Comparison of ENCODE assay signal across 9 mouse cellular contexts in the genomic region with DNA sequence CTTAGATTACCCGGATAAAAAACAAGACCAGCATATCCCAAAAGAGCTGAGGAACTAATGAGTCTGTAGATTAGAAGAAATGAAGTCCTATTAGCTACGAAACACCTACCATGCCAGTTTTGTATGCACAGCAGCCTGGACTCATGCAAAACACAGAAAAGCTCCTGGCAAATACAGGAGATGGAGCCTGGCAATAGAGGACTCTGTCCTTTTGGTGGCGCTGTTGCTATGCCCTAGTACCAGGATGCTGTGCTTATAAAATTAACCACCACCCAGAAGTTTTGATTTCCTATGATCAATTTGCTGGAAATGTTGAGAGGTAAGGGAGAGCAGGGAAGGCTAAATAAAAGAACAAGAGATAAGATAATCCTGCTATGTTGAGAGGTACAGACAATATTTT.
DNase-seq lines count a peak whose midpoint lies in the region; ATAC-seq and TF ChIP-seq lines count a peak whose summit lies in the region.
"Had no signal": no experiment of that assay in that cellular context is flagged by ENCODE, and none has a peak within 500 bp of the region (broad histone marks: within the 10 kb centered on the region; RNA-seq: fewer than 3 reads in every experiment).

No protein-coding gene starts in this region.

- in situ Hi-C loops in ES-E14 (cut with MboI; ENCODE audit: low sequenced_read_pairs in 2 of 2, unreplicated experiment in 2 of 2): no loop called here

- no peak overlapping the region for H3K4me2 ChIP-seq in heart, embryonic 11.5 days
- H3K4me2 ChIP-seq: lung, embryonic 15.5 days had no signal

- no peaks in the 10 kb centered on the region for H3K9me3 ChIP-seq in heart, embryonic 11.5 days (replicated peaks; ENCODE audit: control insufficient read depth, low read length)
- H3K9me3 ChIP-seq in ES-E14 (ENCODE audit: control insufficient read depth, insufficient read depth, low read depth, low read length): no peaks in the 10 kb centered on the region
- H3K9me3 ChIP-seq: lung, embryonic 15.5 days had no signal

- peak; percentile 10 for DNase-seq in heart, postnatal 4 days
- DNase-seq in ES-E14 (ENCODE audit: low read depth, low spot score) (peak; percentile 28), liver (no peak)
- DNase-seq in forelimb bud, embryonic 11.5 days (ENCODE audit: low read depth, low spot score): peak; percentile 38
- DNase-seq in left cerebral cortex, postnatal 4 days: peak; percentile 56
- no peak for DNase-seq in B cell, adult 2 months
- no peak for DNase-seq in adrenal gland, postnatal 25 days

- no peak for ATAC-seq in heart, embryonic 11.5 days (replicated peaks; ENCODE audit: insufficient number of reproducible peaks, low FRiP score, low TSS enrichment)

- 0 out of 2 replicates have a peak, but pooled peaks cover 2% of the 10 kb centered on the region for H3K36me3 ChIP-seq in heart, embryonic 11.5 days (ENCODE audit: control insufficient read depth, insufficient read depth, low read length)
- H3K36me3 ChIP-seq in ES-E14 (ENCODE audit: control insufficient read depth, insufficient read depth, low read length, poor library complexity, severe bottlenecking): no peaks in the 10 kb centered on the region
- H3K36me3 ChIP-seq: lung, embryonic 15.5 days had no signal

- intact Hi-C loops in left cerebral cortex, postnatal 4 days (cut with DNase I): no loop called here

- H3K4me1 ChIP-seq in heart, embryonic 11.5 days (ENCODE audit: control insufficient read depth, insufficient read depth, low read length): no peaks in the 10 kb centered on the region
- H3K4me1 ChIP-seq in ES-E14 (ENCODE audit: control insufficient read depth in 2 of 2, insufficient read depth in 2 of 2, low read length in 2 of 2, poor library complexity in 1 of 2): no peaks in the 10 kb centered on the region
- H3K4me1 ChIP-seq: lung, embryonic 15.5 days had no signal

- no peak overlapping the region for H3K27ac ChIP-seq in heart, embryonic 11.5 days (ENCODE audit: low read depth, low read length)
- H3K27ac ChIP-seq in ES-E14 (ENCODE audit: insufficient read depth, low read depth, low read length, poor library complexity, severe bottlenecking): no peak overlapping the region
- H3K27ac ChIP-seq: lung, embryonic 15.5 days had no signal

- no peaks in the 10 kb centered on the region for H3K27me3 ChIP-seq in heart, embryonic 11.5 days (ENCODE audit: control insufficient read depth, insufficient read depth, low read length)
- H3K27me3 ChIP-seq: lung, embryonic 15.5 days had no signal

- H3K9ac ChIP-seq in heart, embryonic 11.5 days (ENCODE audit: low read depth, low read length): no peak overlapping the region
- no peak overlapping the region for H3K9ac ChIP-seq in ES-E14 (ENCODE audit: insufficient read depth, low read depth, low read length, poor library complexity, severe bottlenecking)
- H3K9ac ChIP-seq: lung, embryonic 15.5 days had no signal

- 56% methylated on average over 3 of the region's 3 CpGs for WGBS in heart, embryonic 11.5 days (ENCODE audit: insufficient replicate concordance)

- H3K4me3 ChIP-seq in heart, embryonic 11.5 days (ENCODE audit: low read depth, low read length): no peak overlapping the region
- H3K4me3 ChIP-seq in ES-E14 (ENCODE audit: insufficient read depth in 1 of 2, low read depth in 1 of 2, low read length in 2 of 2, poor library complexity in 1 of 2, severe bottlenecking in 1 of 2): no peak overlapping the region
- H3K4me3 ChIP-seq: lung, embryonic 15.5 days had no signal

TF ChIP-seq in ES-E14, 5 proteins besides CTCF, POLR2A, EP300 and RAD21:
- TF ChIP-seq HCFC1 (IDR thresholded peaks at IDR 0.05; ENCODE audit: borderline replicate concordance, insufficient read depth, low read length) (no peak), CHD2 (IDR thresholded peaks at IDR 0.05; ENCODE audit: low read depth, low read length) (no peak), ZC3H11A (IDR thresholded peaks at IDR 0.05; ENCODE audit: borderline replicate concordance, low read depth, low read length) (no peak), ZNF384 (IDR thresholded peaks at IDR 0.05; ENCODE audit: low read depth, low read length) (no peak), MAFK (IDR thresholded peaks at IDR 0.05; ENCODE audit: insufficient read depth, low read depth, low read length) (no peak)
TF ChIP-seq in ES-E14: peak in this region for 0.

Comparison
In these comparisons a context has a peak if more than half of its experiments do, and no peak if none do; other contexts are left out.
1. DNase-seq: peak in heart, postnatal 4 days (single experiment), ES-E14 (single experiment), forelimb bud, embryonic 11.5 days (single experiment) and left cerebral cortex, postnatal 4 days (single experiment); none in B cell, adult 2 months (0 of 2), liver (single experiment) and adrenal gland, postnatal 25 days (single experiment).